Mouse (Mus musculus): ENCODE results near the gene Cdc27.

GRCm38 (mm10) chr11:104479505-104479904, 70.9 kb downstream of the Cdc27 start:
- TF ChIP-seq CTCF (IDR thresholded peaks at IDR 0.05; ENCODE audit: control insufficient read depth, insufficient read depth, insufficient replicate concordance, low read depth, low read length) (no peak), POLR2A (IDR thresholded peaks at IDR 0.05; ENCODE audit: control insufficient read depth, low read depth, low read length) (no peak)

Data from testis, adult 2 months (tissue).